Mouse (Mus musculus) CH12.LX (cell line): ENCODE data around the gene Elane. TPM values are rescaled to one million over a fixed set of nuclear protein-coding genes. Genes with fewer than 3 reads are reported as not detected.
"Not testable (repeated sequence)": the region's sequence is repeated elsewhere in the genome, so short reads cannot be mapped to it uniquely, and the experiment has no call there.

Experiments
- DNase-seq: peaks from one replicate; pipeline ENCODE4 v3.0.0-alpha.2; 2013; ENCODE audit errors: extremely low read depth
- H3K27ac ChIP-seq: 2 replicates; pipeline ENCODE4 v1.5.1; 2012; ENCODE audit warnings: low read depth, mild to moderate bottlenecking, control low read depth, moderate library complexity; ENCODE audit not compliant: insufficient read depth
- H3K27me3 ChIP-seq: replicated peaks from 2 replicates; pipeline ENCODE3; 2012; ENCODE audit warnings: inconsistent platforms
- H3K36me3 ChIP-seq, 2 experiments: replicated peaks in 1 of 2; 2 replicates each; pipeline versions ENCODE3 to v1.6.1; 2012; ENCODE audit warnings: inconsistent platforms in 1 of 2, low read length in 1 of 2, mild to moderate bottlenecking in 1 of 2, mixed read lengths in 1 of 2, moderate library complexity in 1 of 2; ENCODE audit not compliant: control insufficient read depth in 1 of 2, insufficient read depth in 1 of 2
- H3K4me1 ChIP-seq, 2 experiments: 2 replicates each; pipeline ENCODE4 v1.6.1; 2012; ENCODE audit warnings: inconsistent platforms in 1 of 2, moderate library complexity in 1 of 2; ENCODE audit not compliant: insufficient read depth in 2 of 2, control insufficient read depth in 1 of 2
- H3K4me2 ChIP-seq: 2 replicates; pipeline ENCODE4 v1.6.1; 2012; ENCODE audit warnings: low read depth, mild to moderate bottlenecking, control low read depth; ENCODE audit not compliant: poor library complexity, insufficient read depth, severe bottlenecking
- H3K4me3 ChIP-seq, 3 experiments: fragments of 150-350 bp in 1 of 3; sonication (generic) in 1 of 3; replicated peaks in 1 of 3; 2 replicates each; pipeline versions ENCODE3 to v1.5.1; 2011 to 2012; ENCODE audit warnings: low read depth in 2 of 3, low read length in 2 of 3, mild to moderate bottlenecking in 2 of 3, moderate library complexity in 2 of 3, control low read depth in 1 of 3, improper control_type of control experiment in 1 of 3, inconsistent platforms in 1 of 3, mixed read lengths in 1 of 3; ENCODE audit not compliant: poor library complexity in 1 of 3
- H3K79me2 ChIP-seq: replicated peaks from 2 replicates; pipeline ENCODE4 v1.6.1; 2012; ENCODE audit warnings: mild to moderate bottlenecking, moderate library complexity; ENCODE audit not compliant: control insufficient read depth, poor library complexity, insufficient read depth, severe bottlenecking; ENCODE audit errors: extremely low read depth
- H3K9ac ChIP-seq: 2 replicates; pipeline ENCODE4 v1.6.1; 2012; ENCODE audit warnings: low read depth, mild to moderate bottlenecking, control low read depth, moderate library complexity; ENCODE audit not compliant: insufficient read depth
- H3K9me3 ChIP-seq: replicated peaks from 2 replicates; pipeline ENCODE3; 2012; ENCODE audit warnings: low read length, inconsistent platforms, mixed read lengths
- BHLHE40 ChIP-seq: IDR thresholded peaks from 2 replicates; pipeline ENCODE4 v1.6.1; 2011; ENCODE audit warnings: mild to moderate bottlenecking, low read depth, low read length, improper control_type of control experiment
- CTCF ChIP-seq, 2 experiments: IDR thresholded peaks in 1 of 2; conservative IDR thresholded peaks in 1 of 2; 2 replicates each; pipeline ENCODE4 v1.5.1; 2011 to 2012; ENCODE audit warnings: low read depth in 2 of 2, low read length in 2 of 2, improper control_type of control experiment in 1 of 2, inconsistent platforms in 1 of 2, mild to moderate bottlenecking in 1 of 2, moderate library complexity in 1 of 2
- EP300 ChIP-seq: IDR thresholded peaks from 2 replicates; pipeline ENCODE4 v1.6.1; 2011; ENCODE audit warnings: low read length, improper control_type of control experiment
- ETS1 ChIP-seq: conservative IDR thresholded peaks from 2 replicates; pipeline ENCODE4 v1.6.1; 2012; ENCODE audit warnings: low read depth, mild to moderate bottlenecking, inconsistent platforms, low read length, improper control_type of control experiment, moderate library complexity
- GABPA ChIP-seq: IDR thresholded peaks from 2 replicates; pipeline ENCODE4 v1.6.1; 2012; ENCODE audit warnings: low read depth, low read length, improper control_type of control experiment, inconsistent platforms; ENCODE audit not compliant: insufficient replicate concordance
- KAT2A ChIP-seq: IDR thresholded peaks from 2 replicates; pipeline ENCODE4 v1.6.1; 2012; ENCODE audit warnings: low read length, improper control_type of control experiment, inconsistent platforms; ENCODE audit not compliant: insufficient replicate concordance
- MAX ChIP-seq: IDR thresholded peaks from 2 replicates; pipeline ENCODE4 v1.6.1; 2011; ENCODE audit warnings: low read length, improper control_type of control experiment
- NRF1 ChIP-seq: IDR thresholded peaks from 2 replicates; pipeline ENCODE4 v1.6.1; 2014; ENCODE audit warnings: low read depth, mild to moderate bottlenecking, inconsistent platforms, low read length, improper control_type of control experiment, moderate library complexity
- POLR2A ChIP-seq: IDR thresholded peaks from 2 replicates; pipeline ENCODE4 v1.6.1; 2011; ENCODE audit warnings: low read depth, mild to moderate bottlenecking, improper control_type of control experiment, low read length
- RAD21 ChIP-seq: IDR thresholded peaks from 2 replicates; pipeline ENCODE4 v1.6.1; 2011; ENCODE audit warnings: low read depth, mild to moderate bottlenecking, low read length, improper control_type of control experiment, moderate library complexity
- SMC3 ChIP-seq: IDR thresholded peaks from 2 replicates; pipeline ENCODE4 v1.6.1; 2011; ENCODE audit warnings: low read depth, low read length, improper control_type of control experiment
- TBP ChIP-seq: conservative IDR thresholded peaks from 2 replicates; pipeline ENCODE4 v1.6.1; 2011; ENCODE audit warnings: low read depth, low read length, improper control_type of control experiment
- UBTF ChIP-seq: IDR thresholded peaks from 2 replicates; pipeline ENCODE4 v1.6.1; 2012; ENCODE audit warnings: low read depth, mild to moderate bottlenecking, inconsistent platforms, low read length, improper control_type of control experiment, moderate library complexity
- ZC3H11A ChIP-seq: IDR thresholded peaks from 2 replicates; pipeline ENCODE4 v1.6.1; 2012; ENCODE audit warnings: low read depth, mild to moderate bottlenecking, inconsistent platforms, low read length, improper control_type of control experiment
- ZMIZ1 ChIP-seq: IDR thresholded peaks from 2 replicates; pipeline ENCODE4 v1.6.1; 2012; ENCODE audit warnings: low read depth, mild to moderate bottlenecking, inconsistent platforms, low read length, improper control_type of control experiment
- dilution Hi-C: fragments of 300-500 bp; cut with MboI; formaldehyde crosslinking; loops from 2 replicates; pipeline ENCODE4 v1.14.3; 2020; ENCODE audit warnings: low sequenced_read_pairs; ENCODE audit not compliant: extremely low pct_unique_long_range_greater_than_20kb, extremely low pct_ligation_motif_present
- in situ Hi-C: fragments of 300-500 bp; cut with MboI; formaldehyde crosslinking; loops from 3 replicates; pipeline ENCODE4 v1.14.3; 2019; ENCODE audit warnings: low sequenced_read_pairs, low pct_ligation_motif_present, low pct_unique_long_range_greater_than_20kb, mixed read lengths
- polyA plus RNA-seq: library from polyadenylated mRNA; unstranded; fragments of >175 nt; gene quantifications from 2 replicates; pipeline ENCODE4 v1.2.1, GENCODE M21; 2012; ENCODE audit warnings: low read depth; ENCODE audit not compliant: insufficient read length
- total RNA-seq, 2 experiments: library from RNA; depleted of rRNA; stranded (reverse); fragments of 300-350 nt in 1 of 2; fragments of >200 nt in 1 of 2; gene quantifications; 2 replicates each; pipeline ENCODE4 v1.2.3; 2012 to 2014

Elane gene
- total and polyA plus RNA-seq, 3 experiments, result not detected

DNA sequence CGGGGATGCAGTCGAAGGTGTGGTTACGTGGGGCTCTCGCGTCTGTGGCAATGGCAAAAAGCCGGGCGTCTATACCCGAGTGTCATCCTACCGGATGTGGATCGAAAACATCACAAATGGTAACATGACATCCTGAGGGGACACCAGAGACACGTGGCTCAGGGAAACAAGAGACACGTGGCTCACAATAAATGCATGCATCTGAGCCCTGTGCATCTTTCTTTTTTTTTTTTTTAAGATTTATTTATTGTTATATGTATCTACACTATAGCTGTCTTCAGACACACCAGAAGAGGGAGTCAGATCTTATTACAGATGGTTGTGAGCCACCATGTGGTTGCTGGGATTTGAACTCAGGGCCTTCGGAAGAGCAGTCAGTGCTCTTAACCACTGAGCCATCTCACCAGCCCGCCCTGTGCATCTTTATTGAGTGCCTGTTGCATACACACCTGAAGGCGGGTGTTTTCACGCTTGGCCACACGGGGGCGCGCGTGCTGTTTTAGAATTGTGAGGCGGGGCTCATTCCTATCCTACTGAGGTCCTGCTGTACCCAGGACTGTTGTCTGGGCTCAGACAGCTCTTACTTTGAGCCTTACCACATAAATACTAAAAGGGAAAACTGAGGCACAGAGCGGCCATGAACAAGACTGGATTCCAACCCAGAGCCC is 6.5 kb downstream of the Elane start:
- peaks cover 16% of the 10 kb centered on the region for H3K27me3 ChIP-seq
- TF ChIP-seq SMC3 (peak; percentile 84), RAD21 (peak; percentile 77), CTCF (conservative IDR thresholded peaks at IDR 0.05 in 1 of 2, IDR thresholded peaks at IDR 0.05 in 1 of 2; ENCODE audit: low read depth in 2 of 2, low read length in 2 of 2) (peak in 1 of 2 experiments; percentile 85; a peak in 2 of 4 replicates), ZC3H11A (peak; percentile 38; the same call in 1 of the 2 replicates), TBP (0 out of 2 replicates have a peak, but pooled peaks have one; percentile 64)
- peak; percentile 72 for DNase-seq
- in situ Hi-C loops, result loop anchor here (5.0 kb wide), 1 partner anchor 35 kb away; the partner anchor contains the start of gene Arid3a
- dilution Hi-C loops, H3K4me2 ChIP-seq, H3K79me2 ChIP-seq, H3K4me3 ChIP-seq, H3K9me3 ChIP-seq, H3K9ac ChIP-seq, H3K27ac ChIP-seq: not testable (repeated sequence)
- H3K36me3 ChIP-seq, result peaks cover 18 to 36% of the 10 kb centered on the region in 2 experiments
- H3K4me1 ChIP-seq, result peaks cover 2 to 35% of the 10 kb centered on the region in 2 experiments

DNA sequence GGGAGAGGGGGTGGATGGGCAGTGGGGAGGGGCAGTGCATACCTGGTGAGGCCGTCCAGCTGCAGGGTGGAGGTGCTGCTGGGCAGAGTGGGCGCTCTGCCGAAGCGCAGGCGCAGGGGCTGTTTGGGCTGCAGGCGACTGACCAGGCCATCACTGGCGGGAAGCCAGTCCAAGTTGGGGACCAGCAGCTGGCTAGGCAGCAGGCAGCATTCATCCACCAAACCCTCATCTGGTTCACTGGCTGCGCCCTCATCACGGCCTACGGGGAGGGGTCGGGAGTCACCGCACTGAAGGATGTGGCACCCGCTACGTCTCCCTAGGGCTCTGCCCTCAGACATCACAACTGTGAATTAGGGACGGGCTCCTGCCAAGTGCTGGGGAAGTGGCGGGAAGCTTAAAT is 10.3 kb downstream of the Elane start:
- Histone ChIP-seq H3K27ac (no peak overlapping the region), H3K4me2 (no peak overlapping the region), H3K9ac (no peak overlapping the region), H3K79me2 (no peaks in the 10 kb centered on the region), H3K9me3 (no peaks in the 10 kb centered on the region), H3K4me1 (peaks cover 9 to 46% of the 10 kb centered on the region in 2 experiments), H3K4me3 (no peak overlapping the region), H3K27me3 (peaks cover under 1% of the 10 kb centered on the region), H3K36me3 (peaks cover 18 to 70% of the 10 kb centered on the region in 2 experiments)
- in situ Hi-C loops, result no loop called here
- dilution Hi-C loops, result no loop called here
- no peak for DNase-seq
- TF ChIP-seq EP300 (no peak), UBTF (no peak), CTCF (conservative IDR thresholded peaks at IDR 0.05 in 1 of 2, IDR thresholded peaks at IDR 0.05 in 1 of 2; ENCODE audit: low read depth in 2 of 2, low read length in 2 of 2) (no peak), KAT2A (no peak), GABPA (no peak), POLR2A (no peak), BHLHE40 (no peak), NRF1 (no peak), MAX (no peak), ETS1 (no peak), ZMIZ1 (no peak)
